Mouse (Mus musculus): ENCODE results near the gene Plekhb2.

The Plekhb2 gene

GRCm38 (mm10) chr1:34866815-34867573 lies 17.2 kb downstream of the Plekhb2 start:
- DNase-seq (ENCODE audit: low spot score in 2 of 2): peak; percentile 75 to 92

GRCm38 (mm10) chr1:34867574-34867955 lies 17.8 kb downstream of the Plekhb2 start:
- DNase-seq (ENCODE audit: low spot score in 2 of 2): no peak

- DNase-seq (ENCODE audit: low spot score in 2 of 2): no peak
Measured at GRCm38 (mm10) chr1:34868391-34868790, 18.6 kb downstream of the Plekhb2 start.

- no peak for DNase-seq (ENCODE audit: low spot score in 2 of 2)
Measured at GRCm38 (mm10) chr1:34869231-34869630, 19.5 kb downstream of the Plekhb2 start.

- DNase-seq (ENCODE audit: low spot score in 2 of 2): no peak
Measured at GRCm38 (mm10) chr1:34871170-34871569, 21.4 kb downstream of the Plekhb2 start.

- no peak for DNase-seq (ENCODE audit: low spot score in 2 of 2)
Measured at GRCm38 (mm10) chr1:34873551-34873950, 23.8 kb downstream of the Plekhb2 start.

- DNase-seq (ENCODE audit: low spot score in 2 of 2): no peak
Measured at GRCm38 (mm10) chr1:34879611-34880010, 29.8 kb downstream of the Plekhb2 start.

- peak in 1 of 2 experiments; percentile 0 for DNase-seq (ENCODE audit: low spot score in 2 of 2)
Measured at GRCm38 (mm10) chr1:34883776-34884175, 34.0 kb downstream of the Plekhb2 start.

- DNase-seq (ENCODE audit: low spot score in 2 of 2): peak in 1 of 2 experiments; percentile 52
Measured at GRCm38 (mm10) chr1:34891559-34892289, 41.9 kb downstream of the Plekhb2 start.

GRCm38 (mm10) chr1:34892466-34892865 lies 42.7 kb downstream of the Plekhb2 start:
- no peak for DNase-seq (ENCODE audit: low spot score in 2 of 2)

GRCm38 (mm10) chr1:34893331-34893730 lies 43.6 kb downstream of the Plekhb2 start:
- DNase-seq (ENCODE audit: low spot score in 2 of 2): no peak

GRCm38 (mm10) chr1:34893831-34894230 lies 44.1 kb downstream of the Plekhb2 start:
- peak in 1 of 2 experiments; percentile 26 for DNase-seq (ENCODE audit: low spot score in 2 of 2)

- no peak for DNase-seq (ENCODE audit: low spot score in 2 of 2)
Measured at GRCm38 (mm10) chr1:34896102-34896501, 46.3 kb downstream of the Plekhb2 start.

- DNase-seq (ENCODE audit: low spot score in 2 of 2): peak in 1 of 2 experiments; percentile 56
Measured at GRCm38 (mm10) chr1:34896898-34897297, 47.1 kb downstream of the Plekhb2 start.

GRCm38 (mm10) chr1:34928656-34929055 lies 78.9 kb downstream of the Plekhb2 start:
- no peak for DNase-seq (ENCODE audit: low spot score in 2 of 2)

All from cerebellum, postnatal 4 days (tissue).